Mouse (Mus musculus): Measurements from ENCODE around the gene Grap2. TPM values are rescaled to one million over a fixed set of nuclear protein-coding genes. Genes with fewer than 3 reads are reported as not detected.

The Grap2 gene
- polyA plus RNA-seq, 1 experiment = 16.9 TPM

GRCm38 (mm10) chr15:80636757-80637372, 64.5 kb downstream of the Grap2 start:
- Histone ChIP-seq H3K4me1 (ENCODE audit: control insufficient read depth) (peaks cover 4% of the 10 kb centered on the region), H3K4me3 (replicated peaks) (no peak overlapping the region), H3K36me3 (ENCODE audit: control insufficient read depth) (peaks cover 18% of the 10 kb centered on the region), H3K9me3 (ENCODE audit: control insufficient read depth, low read length) (no peaks in the 10 kb centered on the region), H3K27me3 (ENCODE audit: control insufficient read depth) (peaks cover 39% of the 10 kb centered on the region)
- TF ChIP-seq TAL1 (IDR thresholded peaks at IDR 0.05; ENCODE audit: low read length) (no peak), GATA1 (IDR thresholded peaks at IDR 0.05; ENCODE audit: low read length) (no peak)

GRCm38 (mm10) chr15:80639071-80639702, 66.8 kb downstream of the Grap2 start:
- Histone ChIP-seq H3K4me3 (replicated peaks) (no peak overlapping the region), H3K9me3 (ENCODE audit: control insufficient read depth, low read length) (no peaks in the 10 kb centered on the region), H3K36me3 (ENCODE audit: control insufficient read depth) (peaks cover 25% of the 10 kb centered on the region), H3K27me3 (ENCODE audit: control insufficient read depth) (peaks cover 22% of the 10 kb centered on the region), H3K4me1 (ENCODE audit: control insufficient read depth) (peaks cover 4% of the 10 kb centered on the region)
- TF ChIP-seq TAL1 (IDR thresholded peaks at IDR 0.05; ENCODE audit: low read length) (no peak), GATA1 (IDR thresholded peaks at IDR 0.05; ENCODE audit: low read length) (no peak)

GRCm38 (mm10) chr15:80639874-80640273, 67.5 kb downstream of the Grap2 start:
- no peaks in the 10 kb centered on the region for H3K9me3 ChIP-seq (ENCODE audit: control insufficient read depth, low read length)
- H3K4me3 ChIP-seq (replicated peaks) = no peak overlapping the region
- peaks cover 31% of the 10 kb centered on the region for H3K36me3 ChIP-seq (ENCODE audit: control insufficient read depth)
- peaks cover 22% of the 10 kb centered on the region for H3K27me3 ChIP-seq (ENCODE audit: control insufficient read depth)
- no peak for TF ChIP-seq TAL1 (IDR thresholded peaks at IDR 0.05; ENCODE audit: low read length)
- TF ChIP-seq GATA1 (IDR thresholded peaks at IDR 0.05; ENCODE audit: low read length) = no peak
- peaks cover 2% of the 10 kb centered on the region for H3K4me1 ChIP-seq (ENCODE audit: control insufficient read depth)

DNA sequence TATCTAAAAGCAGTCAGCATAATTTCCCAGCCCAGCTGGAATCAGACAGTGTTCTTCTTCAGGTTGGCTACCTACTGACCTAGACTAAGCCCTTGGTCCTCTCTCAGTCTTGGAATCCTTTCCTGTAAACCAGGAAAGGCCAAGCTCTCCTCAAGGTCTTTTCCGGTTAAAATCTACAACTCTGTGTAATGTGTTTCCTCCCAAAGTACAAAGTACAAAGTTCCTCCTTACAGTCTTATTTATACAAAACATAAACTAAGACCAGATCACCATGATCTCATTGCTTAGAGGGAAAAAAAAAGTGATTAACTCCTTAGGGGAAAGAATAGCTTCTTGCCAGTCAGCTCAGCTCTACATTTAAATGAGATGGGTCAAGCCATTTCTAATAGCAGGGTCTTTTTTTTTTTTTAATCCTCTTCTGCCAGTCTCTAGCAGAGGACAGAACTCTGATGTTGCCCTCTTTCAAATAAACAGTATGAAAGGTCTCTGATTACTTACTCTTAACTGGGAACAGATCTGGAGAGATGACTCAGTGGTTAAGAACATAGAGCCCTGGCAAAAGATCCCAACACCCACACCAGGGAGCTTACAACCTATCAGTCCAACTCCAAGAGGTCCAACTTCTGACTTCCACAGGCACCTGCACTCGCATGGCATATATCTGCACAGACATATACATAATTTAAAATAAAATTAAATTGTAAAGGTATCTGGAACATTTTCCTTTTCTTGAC, 69.5 kb downstream of the Grap2 start:
- TF ChIP-seq TAL1 (IDR thresholded peaks at IDR 0.05; ENCODE audit: low read length) (no peak), GATA1 (IDR thresholded peaks at IDR 0.05; ENCODE audit: low read length) (no peak)
- Histone ChIP-seq H3K4me1 (ENCODE audit: control insufficient read depth) (no peaks in the 10 kb centered on the region), H3K36me3 (ENCODE audit: control insufficient read depth) (peaks cover 44% of the 10 kb centered on the region), H3K27me3 (ENCODE audit: control insufficient read depth) (peaks cover 10% of the 10 kb centered on the region), H3K9me3 (ENCODE audit: control insufficient read depth, low read length) (no peaks in the 10 kb centered on the region), H3K4me3 (replicated peaks) (no peak overlapping the region)

DNA sequence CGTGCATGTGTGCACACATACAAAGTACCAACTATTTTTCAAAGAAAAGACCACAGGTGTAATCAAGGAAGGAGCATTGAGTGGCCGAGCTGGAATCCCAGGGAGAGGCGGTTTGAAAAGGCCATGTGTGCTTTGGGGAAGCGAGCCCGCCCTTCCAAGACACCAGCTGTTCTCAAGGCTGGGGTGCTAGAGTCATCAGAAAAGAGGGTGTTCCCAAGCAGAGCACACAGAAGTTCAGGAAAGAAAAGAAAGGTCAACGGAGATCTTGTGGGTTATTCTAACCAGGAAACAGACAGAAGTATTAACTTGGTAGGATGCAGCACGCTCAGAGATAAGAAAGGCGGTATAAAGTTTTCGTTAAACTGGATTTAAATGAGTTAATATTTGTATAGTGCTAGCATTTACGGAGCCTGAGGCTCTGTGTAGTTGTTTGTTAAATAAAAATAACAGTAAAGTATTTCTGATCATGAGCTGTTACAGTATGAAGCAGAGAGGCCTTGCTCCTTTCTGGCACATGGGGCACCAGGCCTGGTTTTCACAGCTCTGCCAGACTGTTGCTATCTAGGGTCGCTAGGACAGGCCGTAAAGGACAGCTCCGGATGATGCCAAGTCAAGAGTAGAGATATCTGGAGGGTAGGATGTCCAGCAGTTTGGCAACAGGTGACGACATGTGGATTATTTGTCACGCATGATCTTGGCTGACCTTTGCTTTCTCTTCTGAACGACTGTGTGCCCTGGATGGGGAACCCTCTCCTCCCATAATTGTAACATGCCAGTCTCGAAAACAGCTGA, 72.8 kb downstream of the Grap2 start:
- peaks cover 45% of the 10 kb centered on the region for H3K36me3 ChIP-seq (ENCODE audit: control insufficient read depth)
- no peaks in the 10 kb centered on the region for H3K27me3 ChIP-seq (ENCODE audit: control insufficient read depth)
- no peak for TF ChIP-seq TAL1 (IDR thresholded peaks at IDR 0.05; ENCODE audit: low read length)
- TF ChIP-seq GATA1 (IDR thresholded peaks at IDR 0.05; ENCODE audit: low read length) = no peak
- H3K4me3 ChIP-seq (replicated peaks) = no peak overlapping the region
- no peaks in the 10 kb centered on the region for H3K9me3 ChIP-seq (ENCODE audit: control insufficient read depth, low read length)
- no peaks in the 10 kb centered on the region for H3K4me1 ChIP-seq (ENCODE audit: control insufficient read depth)

- Histone ChIP-seq H3K36me3 (ENCODE audit: control insufficient read depth) (peaks cover 39% of the 10 kb centered on the region), H3K4me3 (replicated peaks) (no peak overlapping the region), H3K4me1 (ENCODE audit: control insufficient read depth) (no peaks in the 10 kb centered on the region), H3K9me3 (ENCODE audit: control insufficient read depth, low read length) (no peaks in the 10 kb centered on the region), H3K27me3 (ENCODE audit: control insufficient read depth) (peaks cover 5% of the 10 kb centered on the region)
- TF ChIP-seq GATA1 (IDR thresholded peaks at IDR 0.05; ENCODE audit: low read length) = no peak
- TF ChIP-seq TAL1 (IDR thresholded peaks at IDR 0.05; ENCODE audit: low read length) = no peak
These were observed 76.7 kb downstream of the Grap2 start for GRCm38 (mm10) chr15:80648977-80649606.

- Histone ChIP-seq H3K9me3 (ENCODE audit: control insufficient read depth, low read length) (no peaks in the 10 kb centered on the region), H3K27me3 (ENCODE audit: control insufficient read depth) (peaks cover 9% of the 10 kb centered on the region), H3K36me3 (ENCODE audit: control insufficient read depth) (peaks cover 30% of the 10 kb centered on the region), H3K4me1 (ENCODE audit: control insufficient read depth) (no peaks in the 10 kb centered on the region), H3K4me3 (replicated peaks) (no peak overlapping the region)
- TF ChIP-seq TAL1 (IDR thresholded peaks at IDR 0.05; ENCODE audit: low read length) (no peak), GATA1 (IDR thresholded peaks at IDR 0.05; ENCODE audit: low read length) (no peak)
These were observed 78.0 kb downstream of the Grap2 start for GRCm38 (mm10) chr15:80650412-80650811.

- no peaks in the 10 kb centered on the region for H3K9me3 ChIP-seq (ENCODE audit: control insufficient read depth, low read length)
- peaks cover 2% of the 10 kb centered on the region for H3K36me3 ChIP-seq (ENCODE audit: control insufficient read depth)
- peaks cover 11% of the 10 kb centered on the region for H3K27me3 ChIP-seq (ENCODE audit: control insufficient read depth)
- TF ChIP-seq TAL1 (IDR thresholded peaks at IDR 0.05; ENCODE audit: low read length) (no peak), GATA1 (IDR thresholded peaks at IDR 0.05; ENCODE audit: low read length) (no peak)
- H3K4me3 ChIP-seq (replicated peaks) = no peak overlapping the region
- H3K4me1 ChIP-seq (ENCODE audit: control insufficient read depth) = no peaks in the 10 kb centered on the region
These were observed 81.5 kb downstream of the Grap2 start for GRCm38 (mm10) chr15:80653865-80654264.
